Mouse (Mus musculus): ENCODE results near the gene Smyd3.

DNA sequence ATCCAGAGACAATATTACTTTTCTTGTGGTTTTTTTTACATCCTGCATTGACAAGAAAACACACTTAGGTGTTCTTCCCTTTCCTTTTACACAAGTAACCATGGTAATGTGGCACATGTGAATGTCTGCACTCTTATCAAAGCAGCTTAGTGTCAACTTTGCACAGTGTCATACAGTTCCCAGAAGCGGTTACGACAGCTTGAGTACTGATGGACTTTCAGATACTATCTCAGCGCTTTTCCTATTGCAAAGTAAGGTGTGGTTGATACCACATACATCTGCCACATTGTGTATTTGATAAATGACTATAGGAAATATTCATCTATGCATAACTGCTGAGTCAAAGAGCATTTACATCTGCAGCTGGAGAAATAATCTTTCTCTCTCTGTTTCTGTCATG is 348.1 kb downstream of the Smyd3 start:
- TF ChIP-seq POLR2A (IDR thresholded peaks at IDR 0.05; ENCODE audit: extremely low read depth, insufficient read depth, low read length) (no peak), CTCF (IDR thresholded peaks at IDR 0.05; ENCODE audit: low read depth, low read length) (no peak)

Measured in liver, adult 2 months (tissue).